Mouse (Mus musculus): ENCODE measurements around the gene Zfp93.

DNA sequence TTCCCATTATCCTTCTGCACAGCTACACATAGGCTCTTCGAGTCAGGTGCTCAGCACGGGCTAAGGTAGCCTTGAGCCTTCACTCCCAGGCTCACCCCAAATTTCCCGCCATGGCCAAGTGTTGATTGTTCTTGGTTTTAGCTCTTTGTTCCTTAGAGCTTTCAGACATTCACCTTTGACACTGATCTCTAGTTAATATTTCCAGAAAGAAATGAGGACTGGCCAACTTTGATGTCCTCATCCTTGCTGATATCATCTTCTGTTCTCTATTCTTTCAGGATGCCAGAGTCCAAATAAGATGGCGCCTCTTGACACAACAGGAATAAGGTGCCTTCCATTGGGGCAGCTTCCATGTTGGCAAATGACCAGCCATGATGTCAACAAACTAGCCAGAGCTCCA is 4.2 kb downstream of the Zfp93 start:
- no peak for TF ChIP-seq CTCF (IDR thresholded peaks at IDR 0.05; ENCODE audit: control insufficient read depth, insufficient read depth, low read length)
- no peak for TF ChIP-seq POLR2A (IDR thresholded peaks at IDR 0.05; ENCODE audit: borderline replicate concordance, control insufficient read depth, low read depth, low read length)
